Mouse (Mus musculus): Measurements from ENCODE around the gene Hspa12b.

The Hspa12b gene

GRCm38 (mm10) chr2:131125157-131125963 is 1.7 kb upstream of the Hspa12b start:
- TF ChIP-seq GATA4 (IDR thresholded peaks at IDR 0.05; ENCODE audit: insufficient replicate concordance, low read length) = no peak

DNA sequence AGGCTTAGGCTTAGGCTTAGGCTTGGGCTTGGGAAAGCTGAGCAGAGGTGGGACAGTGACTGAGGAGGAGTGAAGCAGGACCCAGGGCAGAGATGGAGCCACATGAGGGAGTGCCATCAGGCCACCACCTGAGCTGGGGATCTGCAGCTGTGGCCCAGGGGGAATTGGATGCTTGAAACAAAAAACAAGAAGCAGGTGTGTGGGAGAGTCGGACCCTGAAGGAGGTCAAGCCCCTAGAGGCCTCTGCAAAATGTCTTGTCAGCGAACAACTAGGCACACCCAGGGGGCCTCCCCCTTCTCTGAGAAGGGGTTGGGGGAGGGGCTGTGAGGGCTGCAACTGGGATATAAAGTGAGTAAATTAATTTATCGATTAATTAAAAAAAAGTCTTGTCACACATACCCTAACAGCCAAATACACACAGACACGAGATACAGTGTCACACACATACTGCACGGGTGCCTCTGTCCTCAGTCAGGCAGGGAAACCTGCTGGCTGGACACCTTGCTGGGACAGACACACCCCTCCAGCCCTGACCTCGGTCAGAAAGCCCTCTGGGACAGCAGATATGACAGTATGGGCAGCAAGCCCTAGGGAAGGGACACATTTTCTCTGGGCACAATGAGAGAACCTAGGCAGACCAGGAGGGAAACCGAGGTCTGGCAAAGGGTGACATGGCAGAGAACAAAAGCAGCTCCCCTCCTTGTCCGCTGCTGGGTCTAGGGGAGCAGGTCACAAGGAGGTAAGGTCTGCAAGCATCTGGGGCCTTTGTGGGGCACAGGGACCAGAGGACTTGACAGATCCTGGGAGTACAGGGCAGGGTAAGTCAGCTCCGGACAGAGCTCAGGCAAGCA is 890 bp upstream of the Hspa12b start:
- TF ChIP-seq GATA4 (IDR thresholded peaks at IDR 0.05; ENCODE audit: insufficient replicate concordance, low read length) = no peak

DNA sequence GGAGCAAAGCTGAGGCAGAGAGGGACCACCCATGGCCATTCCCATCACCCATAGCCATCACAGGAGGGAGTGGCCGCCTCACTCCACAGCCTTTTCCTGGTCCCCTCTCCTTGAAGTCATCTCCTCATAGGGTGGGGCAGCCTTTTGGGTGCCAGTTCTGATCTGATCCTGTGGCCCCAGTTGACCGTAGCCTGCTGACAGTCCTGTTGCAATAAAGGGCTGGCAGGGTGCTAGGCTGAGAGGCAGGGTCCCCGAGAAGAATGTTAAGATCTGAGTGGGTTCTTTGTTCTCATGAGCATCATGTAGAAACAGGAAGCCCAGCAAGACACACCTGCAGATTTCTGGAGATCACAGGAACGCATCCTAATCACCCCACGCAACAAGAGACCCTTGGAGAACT is 1.1 kb downstream of the Hspa12b start:
- no peak for TF ChIP-seq GATA4 (IDR thresholded peaks at IDR 0.05; ENCODE audit: insufficient replicate concordance, low read length)

GRCm38 (mm10) chr2:131128636-131129157 is 1.6 kb downstream of the Hspa12b start:
- no peak for TF ChIP-seq GATA4 (IDR thresholded peaks at IDR 0.05; ENCODE audit: insufficient replicate concordance, low read length)

GRCm38 (mm10) chr2:131129836-131130235 is 2.8 kb downstream of the Hspa12b start:
- no peak for TF ChIP-seq GATA4 (IDR thresholded peaks at IDR 0.05; ENCODE audit: insufficient replicate concordance, low read length)

GRCm38 (mm10) chr2:131130849-131131248 is 3.8 kb downstream of the Hspa12b start:
- TF ChIP-seq GATA4 (IDR thresholded peaks at IDR 0.05; ENCODE audit: insufficient replicate concordance, low read length) = no peak

DNA sequence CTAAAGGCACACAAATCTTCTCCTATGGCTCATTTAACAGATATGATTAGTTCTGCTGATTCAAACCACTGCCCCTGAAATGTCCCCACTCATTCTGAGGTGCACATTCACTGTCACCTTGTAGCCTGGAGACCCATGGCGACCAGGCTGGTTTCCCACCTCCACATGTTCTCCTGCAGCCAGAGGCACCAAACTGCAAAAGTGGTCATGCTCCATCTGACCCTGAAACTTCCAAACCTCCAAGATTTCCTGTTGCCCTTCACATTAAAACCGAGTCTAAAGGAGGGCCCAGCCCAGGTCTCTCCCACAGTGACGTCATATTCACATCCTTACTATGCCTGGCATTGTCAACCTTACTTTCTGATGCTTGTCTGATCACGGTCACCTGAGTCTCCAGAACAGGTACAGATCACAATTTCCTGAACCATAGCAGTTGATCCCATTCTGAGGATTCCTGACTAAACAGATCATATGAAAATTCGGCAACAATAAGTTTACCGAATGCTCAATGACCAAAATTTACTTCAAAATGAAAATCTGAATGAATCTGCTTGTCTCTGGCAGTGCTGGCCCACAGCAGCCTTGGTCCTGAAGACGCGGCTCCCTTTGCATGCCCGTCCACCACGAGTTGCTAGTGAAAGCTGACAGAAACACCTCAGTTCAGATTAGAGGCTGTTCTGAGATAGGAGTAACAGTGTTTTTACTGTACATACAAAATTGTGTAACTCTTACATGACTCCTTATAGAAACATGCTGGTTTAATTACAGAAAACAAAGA is 5.2 kb downstream of the Hspa12b start:
- TF ChIP-seq GATA4 (IDR thresholded peaks at IDR 0.05; ENCODE audit: insufficient replicate concordance, low read length) = no peak

- TF ChIP-seq GATA4 (IDR thresholded peaks at IDR 0.05; ENCODE audit: insufficient replicate concordance, low read length) = no peak
Observed at GRCm38 (mm10) chr2:131132930-131133547, 6.0 kb downstream of the Hspa12b start, which contains the start of gene Gm11037. Gene Gm11037 (plus strand): TSS chr2:131133497.

- TF ChIP-seq GATA4 (IDR thresholded peaks at IDR 0.05; ENCODE audit: insufficient replicate concordance, low read length) = no peak; the same call in 1 of the 2 replicates
Observed at GRCm38 (mm10) chr2:131134381-131134780, 7.3 kb downstream of the Hspa12b start.

DNA sequence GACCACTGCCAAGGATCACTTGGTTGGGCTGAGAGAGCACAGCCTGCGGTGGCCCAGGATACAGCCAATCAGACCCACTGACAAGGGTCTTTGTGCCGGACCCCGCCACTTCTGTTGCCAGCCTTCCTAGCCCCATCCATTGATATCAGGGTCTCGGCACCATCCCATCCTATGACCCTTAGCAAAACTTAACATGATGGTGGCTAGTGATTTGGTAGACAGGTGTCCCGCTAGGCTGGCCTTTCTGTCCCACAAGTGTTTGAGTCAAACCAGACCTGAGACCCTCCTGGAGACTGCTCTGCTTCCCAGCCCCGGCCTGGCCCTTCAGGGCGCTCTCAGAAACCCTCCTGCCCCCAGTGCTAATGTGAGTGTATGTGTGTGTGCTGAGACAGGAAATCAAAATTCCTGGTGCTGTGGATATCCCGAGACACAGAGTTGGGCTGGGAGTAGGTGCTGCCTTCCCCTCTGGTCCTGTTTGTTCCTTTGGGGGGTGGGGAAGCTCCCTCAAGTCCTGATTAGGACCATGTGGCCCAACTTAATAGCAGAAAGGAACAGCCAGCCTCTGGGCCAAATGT is 7.8 kb downstream of the Hspa12b start:
- TF ChIP-seq GATA4 (IDR thresholded peaks at IDR 0.05; ENCODE audit: insufficient replicate concordance, low read length) = no peak

DNA sequence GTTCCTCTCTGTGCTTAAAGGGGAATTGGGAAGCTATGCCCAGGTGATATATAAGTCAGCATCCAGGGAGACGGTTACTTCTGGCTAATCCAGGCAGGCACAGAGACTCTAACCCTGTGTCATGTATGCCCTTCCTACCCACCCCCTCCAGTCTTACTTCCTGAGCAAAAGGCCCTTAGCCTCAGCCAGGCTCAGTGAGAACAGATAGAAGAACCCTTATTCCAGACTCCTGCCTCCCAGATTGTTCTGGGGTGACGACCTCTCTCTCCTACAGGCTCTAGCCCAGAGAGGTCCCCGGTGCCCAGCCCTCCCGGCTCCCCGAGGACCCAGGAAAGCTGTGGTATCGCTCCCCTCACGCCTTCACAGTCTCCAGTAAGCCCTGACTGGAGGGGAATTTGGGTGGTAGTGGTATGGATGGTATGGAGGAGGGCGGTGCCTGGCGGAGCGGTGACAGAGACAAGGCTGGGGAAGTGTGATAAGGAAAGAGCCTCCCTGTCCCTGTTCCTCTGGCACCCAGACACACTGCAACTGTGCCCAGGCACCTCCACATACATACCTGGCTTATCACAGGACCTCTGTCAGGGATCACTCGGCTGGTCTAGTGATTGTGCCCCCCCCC is 8.6 kb downstream of the Hspa12b start:
- no peak for TF ChIP-seq GATA4 (IDR thresholded peaks at IDR 0.05; ENCODE audit: insufficient replicate concordance, low read length)

DNA sequence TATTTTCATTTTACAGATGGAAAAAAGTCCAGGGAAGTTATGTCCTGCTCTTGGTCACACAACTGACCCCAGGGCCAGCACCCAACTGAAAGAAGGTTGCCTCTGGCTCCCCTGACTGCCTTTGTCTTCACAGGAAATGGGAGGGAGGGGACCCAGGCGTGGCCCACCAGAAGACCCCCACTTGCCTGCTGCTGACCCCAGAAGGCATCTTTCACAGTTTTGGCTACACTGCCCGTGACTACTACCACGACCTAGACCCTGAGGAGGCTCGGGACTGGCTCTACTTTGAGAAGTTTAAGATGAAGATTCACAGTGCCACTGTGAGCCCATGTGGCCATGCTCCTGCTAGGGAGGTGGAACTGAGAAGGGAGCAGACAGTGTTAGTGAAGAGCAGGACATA is 11.2 kb downstream of the Hspa12b start:
- TF ChIP-seq GATA4 (IDR thresholded peaks at IDR 0.05; ENCODE audit: insufficient replicate concordance, low read length) = no peak

DNA sequence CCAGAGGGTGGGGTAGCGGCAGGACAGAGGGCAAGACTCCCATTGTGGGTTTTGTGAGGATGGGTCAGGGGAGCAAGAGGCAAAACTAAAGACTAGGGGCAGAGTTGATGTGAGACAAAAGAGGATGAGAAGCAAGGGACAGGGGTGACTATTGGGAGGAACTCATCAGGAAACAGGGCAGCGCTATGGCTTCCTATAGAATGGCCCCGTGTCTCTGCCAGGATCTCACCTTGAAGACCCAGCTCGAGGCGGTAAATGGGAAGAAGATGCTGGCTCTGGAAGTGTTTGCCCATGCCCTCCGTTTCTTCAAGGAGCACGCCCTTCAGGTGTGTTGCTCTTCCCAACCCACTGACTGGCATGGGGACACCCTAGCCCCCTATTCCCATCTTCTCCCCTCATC is 11.7 kb downstream of the Hspa12b start:
- no peak for TF ChIP-seq GATA4 (IDR thresholded peaks at IDR 0.05; ENCODE audit: insufficient replicate concordance, low read length)

DNA sequence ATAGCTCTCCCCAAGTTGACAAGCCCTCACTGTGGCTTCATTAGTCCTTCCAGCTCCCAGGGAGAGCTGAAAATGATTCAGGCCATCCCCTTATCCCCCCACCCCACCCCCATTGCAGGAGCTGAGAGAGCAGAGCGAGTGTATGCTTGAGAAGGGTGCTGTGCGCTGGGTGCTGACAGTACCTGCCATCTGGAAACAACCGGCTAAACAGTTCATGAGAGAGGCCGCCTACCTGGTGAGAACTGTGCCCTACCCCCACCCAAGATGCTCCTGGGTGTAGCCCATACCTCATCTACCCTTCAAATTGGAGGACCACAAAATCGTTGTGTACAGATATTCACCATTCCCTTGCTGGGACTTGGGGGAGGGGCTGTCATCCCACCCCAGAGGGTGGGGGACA is 12.2 kb downstream of the Hspa12b start:
- no peak for TF ChIP-seq GATA4 (IDR thresholded peaks at IDR 0.05; ENCODE audit: insufficient replicate concordance, low read length)
